Mouse (Mus musculus) cerebellum, adult 11-12 months (tissue): Measurements from ENCODE around the gene Vim.

Experiments
- DNase-seq: peaks from one replicate; pipeline ENCODE4 v3.0.0; 2022

Vim gene

GRCm38 (mm10) chr2:13573408-13574065 lies at the start of gene Vim:
Gene Vim (plus strand): TSS chr2:13573927.
- peak; percentile 9 for DNase-seq

DNA sequence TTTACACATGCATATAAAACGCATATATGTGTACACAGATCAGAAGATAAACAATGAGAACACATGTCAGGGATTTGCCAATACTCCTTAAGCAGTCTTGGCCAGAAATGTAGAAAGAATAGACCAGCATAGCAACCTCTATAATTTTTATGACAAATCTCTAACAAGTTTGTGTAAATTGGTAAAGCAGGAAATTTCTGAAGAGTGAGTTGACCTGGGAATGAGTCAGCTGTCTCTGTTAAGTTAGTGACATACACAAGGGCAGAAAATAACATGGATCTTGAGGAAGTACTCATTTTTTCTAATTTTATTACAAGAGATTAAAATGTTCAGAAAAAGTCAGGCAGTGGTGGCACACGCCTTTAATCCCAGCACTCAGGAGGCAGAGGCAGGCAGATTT lies 47.5 kb upstream of the Vim start:
- DNase-seq, result no peak

- DNase-seq, result no peak
These were observed 46.6 kb upstream of the Vim start for GRCm38 (mm10) chr2:13527125-13527524.

DNA sequence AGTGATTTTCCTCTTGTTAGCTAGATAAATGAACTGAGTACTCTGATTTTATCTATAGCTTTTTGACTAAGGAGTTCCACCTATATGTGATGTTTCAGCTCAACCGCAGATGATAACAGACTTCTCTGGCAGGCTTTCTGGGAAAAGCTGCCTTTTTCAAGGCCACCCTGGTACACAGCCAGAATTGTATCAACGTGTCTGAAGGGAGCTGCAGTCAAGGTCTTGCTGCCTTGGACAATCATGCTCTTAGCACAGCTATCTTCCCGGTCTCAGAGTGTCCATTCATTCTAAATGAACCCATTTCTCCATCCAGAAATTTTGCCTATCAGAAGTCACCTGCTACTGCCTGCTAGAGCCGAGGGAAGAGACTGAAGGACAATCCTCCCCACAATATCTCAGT lies 46.2 kb upstream of the Vim start:
- DNase-seq, result no peak

DNA sequence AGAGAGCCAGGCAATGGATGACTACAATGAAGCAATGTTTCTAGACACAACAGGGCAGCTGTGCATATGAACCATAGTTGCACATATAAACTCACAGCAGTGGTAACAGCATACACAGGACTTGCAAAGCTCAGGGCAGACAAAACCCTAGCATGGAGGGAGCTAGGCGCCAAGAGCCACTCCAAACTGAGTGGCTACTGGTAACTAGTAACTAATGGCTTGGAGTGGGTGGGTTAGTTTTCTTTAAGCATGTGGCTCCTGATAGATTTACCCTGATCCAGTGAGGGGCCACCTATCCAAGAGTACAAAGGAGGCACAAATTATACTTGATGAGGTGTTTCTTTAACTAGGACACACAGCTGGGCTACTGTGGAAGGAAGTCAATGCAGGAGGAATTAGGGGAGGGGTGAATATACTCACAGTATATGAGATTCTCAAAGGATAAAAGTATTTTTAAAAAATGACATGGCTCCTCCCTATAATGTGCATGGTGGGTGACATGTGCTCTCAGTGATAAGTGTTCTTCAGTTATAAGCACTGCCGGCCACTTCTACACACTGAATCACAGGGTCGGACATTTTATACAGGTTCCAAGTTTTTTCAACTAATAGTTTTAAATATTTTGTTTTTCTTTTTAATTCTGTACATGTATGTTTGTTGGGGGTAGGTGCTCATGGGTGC lies 44.3 kb upstream of the Vim start:
- no peak for DNase-seq

DNA sequence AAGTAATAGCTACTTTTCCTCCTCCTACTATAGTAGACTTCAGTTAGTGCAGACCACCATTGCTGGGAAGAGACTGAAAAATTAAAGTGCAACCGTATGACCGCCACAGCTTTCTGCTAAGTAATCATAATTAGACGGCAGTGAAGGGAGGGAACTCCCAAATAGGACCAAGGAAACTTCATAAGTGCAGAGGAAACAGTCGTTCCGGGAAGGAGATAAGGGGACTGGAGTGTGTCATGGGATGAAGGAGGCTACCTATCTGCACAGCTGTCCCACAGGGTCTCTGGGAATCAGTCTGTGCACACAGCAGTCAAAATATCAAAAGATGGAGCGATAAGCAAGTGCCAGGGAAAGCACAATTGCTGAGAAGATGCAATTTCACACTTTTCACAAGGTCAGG lies 43.1 kb upstream of the Vim start:
- no peak for DNase-seq

- no peak for DNase-seq
These were observed 37.0 kb upstream of the Vim start for GRCm38 (mm10) chr2:13536747-13537146.

DNA sequence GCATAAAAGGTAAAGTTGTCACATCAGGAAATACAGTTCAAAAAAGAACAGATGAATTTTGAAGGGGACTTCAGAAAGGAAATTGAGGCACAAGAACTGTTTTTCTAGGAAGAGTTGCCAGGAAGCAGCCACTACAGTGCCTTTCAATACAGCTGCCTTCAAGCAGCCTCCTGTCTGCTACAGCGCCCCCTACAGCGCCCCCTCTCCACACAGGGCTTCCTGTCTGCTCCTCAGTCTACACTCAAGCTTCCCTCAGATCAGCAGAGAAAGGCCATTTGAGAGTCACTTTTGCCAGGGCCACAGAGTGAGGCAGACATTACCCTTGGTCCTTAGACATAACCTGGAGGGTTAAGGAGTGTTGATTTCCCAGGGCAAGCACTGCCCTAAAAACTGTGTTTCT lies 36.0 kb upstream of the Vim start:
- DNase-seq, result no peak

DNA sequence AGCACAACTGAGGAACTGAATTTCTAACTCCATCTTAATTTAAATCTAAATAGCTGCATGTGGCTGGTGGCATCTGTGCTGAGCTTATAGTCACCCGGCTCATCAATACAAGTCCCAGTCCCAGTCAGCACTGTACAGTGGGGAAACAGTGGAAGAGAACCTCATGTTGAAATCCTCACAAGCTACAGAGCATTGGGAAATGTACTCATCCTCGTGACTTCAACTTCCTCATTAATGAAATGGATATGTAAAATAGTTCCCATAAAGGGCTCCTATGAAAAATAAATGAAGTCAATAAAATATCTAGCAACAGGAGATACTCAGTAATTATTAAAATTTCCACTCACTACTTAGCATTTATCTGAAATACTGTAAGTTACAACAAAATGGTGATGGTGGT lies 35.5 kb upstream of the Vim start:
- DNase-seq, result no peak

- no peak for DNase-seq
These were observed 34.9 kb upstream of the Vim start for GRCm38 (mm10) chr2:13538704-13539377.

DNA sequence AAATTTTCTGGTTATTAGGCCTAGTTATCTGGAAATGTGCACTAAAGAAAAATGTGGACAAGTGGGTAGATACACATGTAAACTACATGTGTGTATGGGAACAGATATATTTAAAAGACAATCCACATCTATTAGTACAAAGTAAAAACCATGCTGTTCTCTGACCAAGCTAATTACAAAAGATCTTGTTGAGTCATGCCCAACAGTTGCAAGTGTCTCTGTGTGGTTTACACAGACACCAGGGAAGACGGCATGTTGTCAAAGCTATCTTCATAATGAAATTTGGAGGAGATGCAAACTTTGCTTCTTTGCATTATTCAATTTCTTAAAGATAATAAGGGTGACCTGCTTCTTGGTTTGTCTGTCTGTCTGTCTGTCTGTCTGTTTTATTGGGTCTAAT lies 33.9 kb upstream of the Vim start:
- no peak for DNase-seq

DNA sequence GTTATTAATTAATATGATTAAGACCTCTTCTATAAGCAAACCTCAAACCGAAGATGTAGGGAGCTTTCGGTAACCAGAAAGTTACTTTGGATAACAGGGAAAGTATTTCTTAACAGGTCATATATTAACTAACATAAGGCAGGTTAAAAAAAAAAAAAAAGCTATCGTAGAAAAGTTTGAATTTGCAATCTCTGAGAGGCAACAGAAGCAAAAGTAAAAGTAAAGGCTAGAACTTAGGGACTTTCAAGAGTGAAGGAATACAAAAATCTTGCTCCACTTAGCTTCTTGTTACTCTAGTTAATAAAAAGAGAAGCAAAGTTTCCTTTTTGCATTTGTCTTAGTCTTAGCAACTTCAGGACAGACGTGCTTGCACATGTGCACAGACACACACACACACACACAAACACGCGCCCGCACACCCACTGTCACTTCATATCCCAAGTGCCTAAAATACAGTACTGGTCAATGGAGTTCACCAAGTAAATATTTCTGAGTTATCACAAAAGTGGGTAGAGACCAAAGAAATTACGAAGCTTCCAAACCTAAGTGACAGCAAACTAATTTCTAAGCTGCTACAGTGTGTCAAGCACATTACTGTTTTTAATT lies 30.1 kb upstream of the Vim start:
- DNase-seq, result no peak

GRCm38 (mm10) chr2:13544193-13544824 lies 29.4 kb upstream of the Vim start, which contains the start of gene Trdmt1:
Gene Trdmt1 (minus strand): TSS chr2:13544668.
- DNase-seq, result peak; percentile 77

- no peak for DNase-seq
These were observed 25.0 kb upstream of the Vim start for GRCm38 (mm10) chr2:13548749-13549148.

DNA sequence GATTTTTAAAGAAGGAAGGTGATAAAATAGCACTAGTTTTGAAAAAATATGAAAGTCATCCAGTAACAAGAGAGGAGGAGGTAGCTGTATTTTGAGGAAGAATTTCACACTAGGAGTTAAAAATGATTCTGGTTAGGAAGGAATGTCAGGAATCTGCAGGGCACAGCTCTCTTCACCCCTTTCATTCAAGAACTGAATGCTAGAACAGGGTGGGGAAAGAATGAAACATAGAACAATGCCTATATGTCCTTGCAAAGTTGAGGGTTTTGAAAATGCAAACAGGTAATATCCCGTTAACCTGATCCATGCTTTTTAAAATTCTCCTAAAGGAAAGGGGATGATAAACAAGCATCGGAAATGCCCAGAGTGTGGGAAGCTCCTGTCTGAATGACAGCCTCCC lies 19.8 kb upstream of the Vim start:
- DNase-seq, result no peak

DNA sequence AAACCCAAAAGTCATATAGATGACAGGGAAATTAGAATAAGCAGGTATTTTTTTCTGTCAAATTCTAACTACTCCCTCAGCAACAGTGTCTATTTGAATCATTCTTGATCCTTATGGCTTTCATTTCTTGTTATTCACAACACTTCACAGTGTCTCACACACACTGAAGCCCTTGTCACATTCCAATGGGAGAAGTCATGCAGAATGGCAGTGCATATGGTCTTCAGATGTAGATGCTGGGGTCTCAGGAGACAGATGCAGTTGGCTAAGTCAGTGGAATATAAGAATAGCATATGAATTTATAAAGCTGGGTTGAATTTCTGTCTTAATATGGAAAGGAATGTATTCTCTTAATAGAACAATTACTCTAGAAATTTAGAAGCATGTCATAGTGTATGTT lies 17.5 kb upstream of the Vim start:
- no peak for DNase-seq

- no peak for DNase-seq
These were observed 16.3 kb upstream of the Vim start for GRCm38 (mm10) chr2:13557145-13558030.

GRCm38 (mm10) chr2:13558607-13559262 lies 15.0 kb upstream of the Vim start:
- DNase-seq, result no peak

DNA sequence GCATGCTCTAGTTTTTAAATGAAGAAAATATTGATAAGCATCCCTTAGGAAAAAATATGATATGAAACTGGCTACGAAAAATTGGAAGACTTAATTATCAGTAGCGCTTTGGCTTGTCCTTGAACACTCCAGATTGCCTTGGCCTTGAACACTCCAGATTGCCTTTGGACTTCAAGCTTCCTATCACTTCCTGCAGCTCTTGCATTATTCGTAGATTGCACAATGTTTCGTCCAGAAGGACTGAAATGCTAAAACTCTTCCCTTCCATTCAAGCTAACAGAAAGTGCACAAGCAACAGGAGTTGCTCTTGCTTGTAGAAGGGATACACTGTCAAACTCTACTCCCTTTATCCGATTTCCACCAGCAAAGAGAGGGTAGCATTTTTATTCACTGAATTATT lies 14.4 kb upstream of the Vim start:
- DNase-seq, result no peak

DNA sequence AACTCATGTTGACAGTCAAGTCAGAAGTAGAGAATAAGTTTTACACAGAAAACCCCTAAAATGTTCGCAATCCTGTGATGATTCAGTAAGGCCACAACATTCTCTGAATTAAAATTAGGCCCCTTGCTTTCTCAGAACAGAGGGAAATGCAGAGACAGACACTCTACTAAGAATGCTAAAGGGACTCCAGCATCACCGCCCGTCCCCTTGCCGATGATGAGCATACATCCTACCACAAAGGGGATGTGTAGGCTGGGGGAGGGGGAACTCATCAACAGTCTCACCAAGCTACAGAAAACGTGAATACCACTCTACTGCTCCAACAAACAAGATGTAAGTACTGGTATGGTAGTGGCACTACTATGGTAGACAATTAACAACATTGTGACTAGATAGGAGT lies 14.0 kb upstream of the Vim start:
- DNase-seq, result no peak

DNA sequence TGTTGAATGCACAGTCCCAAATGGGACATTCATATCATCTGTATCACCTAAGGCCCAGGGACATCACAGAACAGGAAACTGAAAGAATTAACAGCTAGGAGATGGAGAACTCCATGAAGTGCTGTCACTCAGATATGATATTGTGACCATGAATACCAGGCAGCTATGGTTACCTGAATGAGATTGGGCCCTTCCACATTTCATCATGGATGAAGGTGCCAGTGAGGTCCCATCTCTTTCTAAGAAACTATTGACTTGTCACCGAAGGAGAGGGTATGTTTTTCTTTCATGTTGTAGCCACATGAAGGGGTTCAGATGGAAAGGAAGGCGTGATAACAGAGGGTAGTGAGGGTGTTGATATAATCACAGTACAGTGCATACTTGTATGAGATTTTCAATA lies 13.3 kb upstream of the Vim start:
- no peak for DNase-seq

DNA sequence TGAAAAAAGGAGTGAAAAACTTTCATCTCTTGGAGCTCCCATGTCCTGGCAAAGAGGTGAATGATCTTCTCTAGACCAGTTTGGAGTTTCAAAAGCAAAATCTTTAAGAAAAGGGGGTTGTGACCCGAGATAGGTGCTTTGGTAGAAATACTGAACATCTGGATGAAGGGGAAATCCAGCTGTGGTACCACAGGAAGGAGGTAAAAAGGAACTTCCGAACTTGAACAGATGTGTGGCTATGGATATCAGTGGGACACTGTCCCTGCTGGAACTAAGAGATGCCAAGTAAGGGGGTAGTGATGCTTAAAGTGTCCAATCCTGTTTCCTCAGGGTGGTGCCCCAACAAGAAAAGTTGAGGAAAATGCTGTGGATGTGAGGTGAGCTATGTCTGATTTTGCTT lies 3.6 kb upstream of the Vim start:
- no peak for DNase-seq
